Mouse (Mus musculus): Measurements from ENCODE around the gene Zp3. TPM values are rescaled to one million over a fixed set of nuclear protein-coding genes. Genes with fewer than 3 reads are reported as not detected.

Zp3 gene
- polyA plus RNA-seq, 1 experiment = 1.0 TPM

GRCm38 (mm10) chr5:135935641-135936190, 44.2 kb upstream of the Zp3 start:
- TF ChIP-seq POLR2A (IDR thresholded peaks at IDR 0.05; ENCODE audit: control insufficient read depth, low read depth, low read length) (no peak), CTCF (IDR thresholded peaks at IDR 0.05; ENCODE audit: control insufficient read depth, insufficient read depth, insufficient replicate concordance, low read depth, low read length) (no peak)
- Histone ChIP-seq H3K27ac (ENCODE audit: control insufficient read depth, insufficient read depth, low read depth, low read length) (no peak overlapping the region), H3K36me3 (ENCODE audit: control insufficient read depth, insufficient read depth, low read length) (no peaks in the 10 kb centered on the region), H3K4me1 (ENCODE audit: control insufficient read depth, insufficient read depth, low read length) (peaks cover 9% of the 10 kb centered on the region), H3K27me3 (ENCODE audit: control insufficient read depth, insufficient read depth, low read length) (no peaks in the 10 kb centered on the region), H3K4me3 (ENCODE audit: control insufficient read depth, low read depth, low read length) (no peak overlapping the region)

DNA sequence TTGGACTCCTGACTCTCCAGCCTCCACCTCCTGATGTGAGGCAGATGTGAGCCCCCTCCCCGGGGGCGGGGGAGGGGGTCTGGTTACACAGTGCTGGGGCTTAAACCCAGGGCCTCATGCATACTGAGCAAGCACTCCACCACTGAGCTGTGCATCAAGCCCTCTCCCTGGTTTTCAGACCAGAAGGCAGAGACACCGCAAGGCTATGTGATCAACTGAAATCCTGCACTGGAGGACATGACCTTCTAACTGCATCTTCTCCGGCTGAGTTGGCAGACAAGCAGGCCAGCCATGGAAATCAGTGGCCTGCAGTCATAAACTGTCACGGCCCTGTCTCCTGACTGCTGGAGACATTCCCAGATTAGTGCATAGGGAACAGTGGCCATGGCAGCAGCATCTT, 39.3 kb upstream of the Zp3 start:
- Histone ChIP-seq H3K36me3 (ENCODE audit: control insufficient read depth, insufficient read depth, low read length) (no peaks in the 10 kb centered on the region), H3K4me1 (ENCODE audit: control insufficient read depth, insufficient read depth, low read length) (no peaks in the 10 kb centered on the region; the same call in 1 of the 2 replicates), H3K27ac (ENCODE audit: control insufficient read depth, insufficient read depth, low read depth, low read length) (no peak overlapping the region), H3K27me3 (ENCODE audit: control insufficient read depth, insufficient read depth, low read length) (no peaks in the 10 kb centered on the region), H3K4me3 (ENCODE audit: control insufficient read depth, low read depth, low read length) (peak overlapping the region; percentile 10)
- TF ChIP-seq POLR2A (IDR thresholded peaks at IDR 0.05; ENCODE audit: control insufficient read depth, low read depth, low read length) (no peak), CTCF (IDR thresholded peaks at IDR 0.05; ENCODE audit: control insufficient read depth, insufficient read depth, insufficient replicate concordance, low read depth, low read length) (no peak)

DNA sequence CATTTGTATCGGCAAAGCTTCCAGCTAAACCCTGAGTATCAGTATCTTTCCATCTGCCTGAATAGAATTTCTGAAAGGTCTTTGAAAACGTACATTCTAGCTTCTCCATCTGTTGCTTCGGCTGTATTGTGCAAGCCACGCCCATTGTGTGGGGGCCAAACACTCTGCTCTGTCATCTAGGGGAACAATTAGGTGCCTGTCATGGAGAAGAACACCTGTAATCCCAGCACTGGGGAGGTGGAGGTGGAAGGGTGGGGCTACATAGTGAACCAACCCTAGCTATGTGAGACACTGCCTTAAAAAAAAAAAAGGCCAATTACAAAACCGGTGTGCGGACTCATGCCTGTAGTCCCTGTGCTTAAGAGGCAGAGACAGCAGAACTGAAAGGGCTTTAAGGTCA, 37.2 kb upstream of the Zp3 start:
- TF ChIP-seq POLR2A (IDR thresholded peaks at IDR 0.05; ENCODE audit: control insufficient read depth, low read depth, low read length) (no peak), CTCF (IDR thresholded peaks at IDR 0.05; ENCODE audit: control insufficient read depth, insufficient read depth, insufficient replicate concordance, low read depth, low read length) (no peak)
- Histone ChIP-seq H3K4me3 (ENCODE audit: control insufficient read depth, low read depth, low read length) (no peak overlapping the region), H3K27ac (ENCODE audit: control insufficient read depth, insufficient read depth, low read depth, low read length) (no peak overlapping the region), H3K36me3 (ENCODE audit: control insufficient read depth, insufficient read depth, low read length) (no peaks in the 10 kb centered on the region), H3K27me3 (ENCODE audit: control insufficient read depth, insufficient read depth, low read length) (no peaks in the 10 kb centered on the region), H3K4me1 (ENCODE audit: control insufficient read depth, insufficient read depth, low read length) (no peaks in the 10 kb centered on the region; the same call in 1 of the 2 replicates)

GRCm38 (mm10) chr5:135945916-135946408, 33.9 kb upstream of the Zp3 start:
- H3K27ac ChIP-seq (ENCODE audit: control insufficient read depth, insufficient read depth, low read depth, low read length) = no peak overlapping the region
- TF ChIP-seq POLR2A (IDR thresholded peaks at IDR 0.05; ENCODE audit: control insufficient read depth, low read depth, low read length) (no peak), CTCF (IDR thresholded peaks at IDR 0.05; ENCODE audit: control insufficient read depth, insufficient read depth, insufficient replicate concordance, low read depth, low read length) (no peak)
- H3K27me3 ChIP-seq (ENCODE audit: control insufficient read depth, insufficient read depth, low read length) = no peaks in the 10 kb centered on the region
- peaks cover 1% of the 10 kb centered on the region; the same call in 1 of the 2 replicates for H3K4me1 ChIP-seq (ENCODE audit: control insufficient read depth, insufficient read depth, low read length)
- no peak overlapping the region for H3K4me3 ChIP-seq (ENCODE audit: control insufficient read depth, low read depth, low read length)
- no peaks in the 10 kb centered on the region for H3K36me3 ChIP-seq (ENCODE audit: control insufficient read depth, insufficient read depth, low read length)

DNA sequence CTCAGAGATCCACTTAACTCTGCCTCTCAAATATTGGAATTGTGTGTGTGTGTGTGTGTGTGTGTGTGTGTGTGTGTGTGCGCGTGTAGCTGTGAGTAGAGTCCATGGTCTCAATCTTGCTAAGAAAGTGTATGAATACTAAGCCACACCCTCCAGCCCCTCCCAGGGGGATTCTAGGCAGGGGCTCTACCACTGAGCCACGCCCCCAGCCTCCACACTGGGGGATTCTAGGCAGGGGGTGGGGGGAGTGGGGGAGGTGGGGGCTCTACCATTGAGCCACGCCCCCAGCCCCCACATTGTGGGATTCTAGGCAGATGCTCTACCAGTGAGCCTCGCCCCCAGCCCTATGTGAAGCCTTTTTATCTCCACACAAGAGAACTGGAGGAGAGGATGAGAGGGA, 33.3 kb upstream of the Zp3 start:
- no peak overlapping the region for H3K27ac ChIP-seq (ENCODE audit: control insufficient read depth, insufficient read depth, low read depth, low read length)
- H3K27me3 ChIP-seq (ENCODE audit: control insufficient read depth, insufficient read depth, low read length) = no peaks in the 10 kb centered on the region
- no peaks in the 10 kb centered on the region for H3K36me3 ChIP-seq (ENCODE audit: control insufficient read depth, insufficient read depth, low read length)
- H3K4me3 ChIP-seq (ENCODE audit: control insufficient read depth, low read depth, low read length) = no peak overlapping the region
- no peak for TF ChIP-seq CTCF (IDR thresholded peaks at IDR 0.05; ENCODE audit: control insufficient read depth, insufficient read depth, insufficient replicate concordance, low read depth, low read length)
- TF ChIP-seq POLR2A (IDR thresholded peaks at IDR 0.05; ENCODE audit: control insufficient read depth, low read depth, low read length) = no peak
- H3K4me1 ChIP-seq (ENCODE audit: control insufficient read depth, insufficient read depth, low read length) = peaks cover 5% of the 10 kb centered on the region

DNA sequence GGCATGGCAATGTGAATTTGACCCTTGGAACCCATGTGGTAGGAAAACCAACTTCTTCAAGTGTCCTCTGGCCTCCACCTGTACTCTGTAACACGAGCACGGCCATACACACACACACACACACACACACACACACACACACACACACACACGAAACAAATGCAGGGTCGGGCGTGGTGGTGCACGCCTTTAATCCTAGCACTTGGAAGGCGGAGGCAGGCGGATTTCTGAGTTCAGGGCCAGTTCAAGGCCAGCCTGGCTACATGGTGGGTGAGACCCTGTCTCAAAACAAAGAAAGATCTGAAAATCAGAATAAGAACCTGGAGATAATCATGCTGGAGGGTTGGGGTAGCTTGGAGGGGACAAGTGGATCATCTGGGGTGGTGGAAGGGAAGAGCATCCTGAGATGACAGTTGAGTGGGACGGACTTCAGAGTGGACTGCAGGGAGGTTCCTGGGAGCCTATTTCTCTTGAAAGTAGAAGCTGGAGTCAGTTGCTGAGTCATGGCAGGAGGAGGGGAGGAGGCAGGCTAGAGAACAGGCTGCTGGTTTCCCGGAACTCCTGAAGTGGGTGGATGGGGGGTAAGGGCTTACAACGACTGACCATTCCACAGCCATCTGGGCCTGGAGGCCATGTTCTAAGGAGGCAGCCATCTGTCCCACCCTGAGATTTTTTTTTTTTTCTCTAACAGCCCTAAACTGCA, 29.0 kb upstream of the Zp3 start:
- peaks cover 5% of the 10 kb centered on the region for H3K4me1 ChIP-seq (ENCODE audit: control insufficient read depth, insufficient read depth, low read length)
- TF ChIP-seq CTCF (IDR thresholded peaks at IDR 0.05; ENCODE audit: control insufficient read depth, insufficient read depth, insufficient replicate concordance, low read depth, low read length) (no peak), POLR2A (IDR thresholded peaks at IDR 0.05; ENCODE audit: control insufficient read depth, low read depth, low read length) (no peak)
- H3K4me3 ChIP-seq (ENCODE audit: control insufficient read depth, low read depth, low read length) = no peak overlapping the region
- no peak overlapping the region for H3K27ac ChIP-seq (ENCODE audit: control insufficient read depth, insufficient read depth, low read depth, low read length)
- no peaks in the 10 kb centered on the region for H3K36me3 ChIP-seq (ENCODE audit: control insufficient read depth, insufficient read depth, low read length)
- H3K27me3 ChIP-seq (ENCODE audit: control insufficient read depth, insufficient read depth, low read length) = no peaks in the 10 kb centered on the region

GRCm38 (mm10) chr5:135951660-135952059, 28.2 kb upstream of the Zp3 start:
- Histone ChIP-seq H3K27ac (ENCODE audit: control insufficient read depth, insufficient read depth, low read depth, low read length) (no peak overlapping the region), H3K4me3 (ENCODE audit: control insufficient read depth, low read depth, low read length) (no peak overlapping the region), H3K4me1 (ENCODE audit: control insufficient read depth, insufficient read depth, low read length) (peaks cover 6% of the 10 kb centered on the region)

More at GRCm38 (mm10) chr5:135951660-135952059, 28.2 kb upstream of the Zp3 start:
- Histone ChIP-seq H3K36me3 (ENCODE audit: control insufficient read depth, insufficient read depth, low read length) (no peaks in the 10 kb centered on the region), H3K27me3 (ENCODE audit: control insufficient read depth, insufficient read depth, low read length) (no peaks in the 10 kb centered on the region)
- TF ChIP-seq POLR2A (IDR thresholded peaks at IDR 0.05; ENCODE audit: control insufficient read depth, low read depth, low read length) (no peak), CTCF (IDR thresholded peaks at IDR 0.05; ENCODE audit: control insufficient read depth, insufficient read depth, insufficient replicate concordance, low read depth, low read length) (no peak)

Data from testis, adult 2 months (tissue).